Mouse (Mus musculus) frontal cortex, postnatal 25 days (tissue): Measurements from ENCODE around the gene Fto.

Experiments
- DNase-seq, 2 experiments: peaks; one replicate each; pipeline ENCODE4 v3.0.0; 2022; ENCODE audit warnings: low spot score in 2 of 2

The Fto gene

GRCm38 (mm10) chr8:91524056-91524864, 210.9 kb downstream of the Fto start:
- DNase-seq, result no peak

DNA sequence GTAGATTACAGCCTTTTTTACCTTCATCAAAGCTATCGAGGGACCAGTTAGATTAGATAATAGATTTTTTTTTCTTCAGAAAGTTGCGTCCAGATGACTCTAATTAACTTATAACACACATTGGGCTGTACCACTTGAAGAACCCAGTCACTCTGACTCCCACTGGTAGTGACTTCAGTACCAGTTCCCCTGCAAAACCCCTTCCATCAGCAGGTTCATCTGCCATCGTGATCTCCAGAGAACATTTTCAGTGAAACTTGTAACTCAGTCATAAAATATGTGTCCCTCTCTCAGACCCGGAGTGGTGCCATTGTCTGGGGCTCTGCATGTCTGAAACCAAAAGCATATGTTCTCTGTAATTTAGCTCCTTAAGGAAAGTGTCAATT, 211.5 kb downstream of the Fto start:
- DNase-seq, result no peak

DNA sequence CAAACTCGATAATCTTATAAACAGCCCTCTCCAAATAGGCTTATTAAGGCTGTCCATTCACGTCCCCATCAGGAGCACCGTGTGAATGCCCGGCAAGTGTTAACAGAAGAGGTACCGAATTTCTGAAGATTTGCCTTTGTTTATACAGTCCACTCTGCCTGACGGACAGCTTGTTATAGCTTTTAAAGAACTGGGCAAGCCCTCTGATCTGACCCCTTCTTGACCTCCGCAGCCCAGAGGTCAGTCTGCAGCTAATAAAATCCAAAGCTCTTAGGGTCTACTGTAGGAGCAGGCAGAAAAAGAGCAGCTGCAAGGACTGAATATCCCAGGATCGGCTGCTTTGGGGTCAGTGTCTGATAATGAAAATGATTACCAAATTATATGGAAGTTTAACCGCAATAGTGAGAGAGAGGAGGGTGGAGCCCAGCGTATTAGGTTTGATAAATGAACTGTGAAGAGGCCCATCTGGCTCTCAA, 212.1 kb downstream of the Fto start:
- no peak for DNase-seq

DNA sequence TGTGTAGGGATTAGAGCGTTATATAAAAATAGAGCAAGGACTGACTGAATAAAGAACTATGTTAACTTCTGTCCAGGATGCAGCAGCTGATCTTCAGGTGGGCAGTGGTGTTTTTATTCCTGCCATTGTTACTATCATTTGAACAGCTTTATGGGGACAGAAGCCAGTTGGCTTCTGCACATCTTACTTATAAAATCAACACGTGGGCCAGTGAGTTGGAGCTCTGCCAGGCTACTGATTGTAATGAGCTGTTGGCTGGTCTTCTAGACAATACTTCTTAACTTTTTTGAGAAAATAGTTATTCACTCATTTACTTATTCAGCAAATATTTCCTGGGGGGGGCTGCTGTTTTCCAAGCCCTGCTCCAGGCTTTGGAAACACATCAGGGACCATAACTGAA, 215.6 kb downstream of the Fto start:
- no peak for DNase-seq

DNA sequence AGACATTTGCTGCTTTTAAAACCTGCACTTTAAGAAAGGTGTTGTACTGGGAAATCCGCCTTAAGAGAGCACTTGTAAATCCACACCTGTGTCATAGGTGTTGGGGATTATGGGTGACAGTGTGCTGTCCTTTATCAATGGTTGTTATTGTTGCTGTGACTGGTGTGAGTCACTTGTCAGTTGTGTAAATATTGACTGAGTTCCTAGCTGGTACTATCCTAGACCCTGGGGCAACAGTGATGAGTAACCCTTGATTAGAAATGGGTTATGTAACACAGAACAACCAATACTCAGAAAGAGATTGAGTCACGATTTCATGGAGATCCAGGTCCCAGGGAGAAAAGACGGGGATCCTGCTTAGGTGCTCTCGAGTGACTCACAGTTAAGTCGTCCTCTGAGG, 216.4 kb downstream of the Fto start:
- no peak for DNase-seq

GRCm38 (mm10) chr8:91530656-91531055, 217.3 kb downstream of the Fto start:
- no peak for DNase-seq

GRCm38 (mm10) chr8:91531971-91532370, 218.6 kb downstream of the Fto start:
- peak; percentile 60 to 70 for DNase-seq

DNA sequence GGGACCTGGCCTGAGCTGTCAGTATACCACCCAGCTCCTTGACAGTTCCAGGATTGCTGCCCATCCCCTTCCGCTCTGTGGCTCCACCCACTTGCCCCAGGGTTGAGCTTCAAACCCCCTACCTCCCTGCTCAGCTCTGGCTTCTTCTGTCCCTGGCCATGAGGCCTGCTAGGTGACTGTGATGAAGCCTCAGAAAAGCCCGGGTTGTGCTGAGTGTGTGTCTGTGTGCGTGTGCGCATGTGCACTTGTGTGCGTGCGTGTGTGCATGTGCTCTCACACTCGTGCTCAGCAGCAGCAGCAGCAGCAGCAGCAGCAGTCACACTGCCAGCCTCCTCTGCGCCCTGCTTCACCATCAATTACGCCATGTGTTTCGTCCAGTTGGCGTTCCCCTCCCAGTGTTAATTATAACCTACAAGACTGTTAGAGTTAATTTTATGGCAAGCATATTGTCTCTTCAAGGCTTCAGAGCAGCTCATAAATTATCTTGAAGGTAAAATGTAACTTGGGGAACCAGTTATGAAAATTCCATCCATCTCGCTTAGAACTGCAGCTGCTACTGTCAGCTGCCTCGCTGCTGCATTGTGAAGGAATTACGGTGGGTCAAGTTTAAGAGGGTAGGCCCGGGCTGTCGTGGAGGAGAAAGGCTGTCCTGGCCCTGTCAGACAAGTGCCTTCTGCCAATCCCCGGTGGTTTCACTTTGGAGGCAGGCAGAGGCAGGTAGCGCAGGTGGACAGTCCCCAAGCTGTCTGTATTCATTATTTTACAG, 219.5 kb downstream of the Fto start:
- DNase-seq, result no peak

GRCm38 (mm10) chr8:91534752-91535151, 221.4 kb downstream of the Fto start:
- DNase-seq, result no peak

- no peak for DNase-seq
These were observed 224.8 kb downstream of the Fto start for GRCm38 (mm10) chr8:91538109-91538508.

GRCm38 (mm10) chr8:91538892-91539291, 225.6 kb downstream of the Fto start:
- no peak for DNase-seq

DNA sequence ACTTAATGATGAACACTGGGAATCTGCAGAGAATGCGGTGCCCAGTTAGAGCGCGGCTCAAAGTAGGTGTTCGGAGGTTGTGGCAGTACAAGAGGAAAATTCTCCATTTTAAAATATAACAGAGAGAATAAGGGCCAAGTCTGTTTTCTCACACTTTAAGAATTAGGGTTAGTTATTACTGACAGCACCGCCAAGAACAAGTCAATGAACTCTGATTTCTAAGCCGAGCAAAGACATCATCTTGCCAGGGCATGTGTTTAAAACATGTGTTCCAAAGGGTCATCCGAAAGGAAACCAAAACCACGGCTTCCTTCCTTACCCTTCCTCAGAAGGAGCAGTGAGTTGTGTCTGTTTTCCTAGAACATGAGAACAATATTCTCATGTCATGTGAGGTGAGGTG, 226.3 kb downstream of the Fto start:
- DNase-seq, result no peak

DNA sequence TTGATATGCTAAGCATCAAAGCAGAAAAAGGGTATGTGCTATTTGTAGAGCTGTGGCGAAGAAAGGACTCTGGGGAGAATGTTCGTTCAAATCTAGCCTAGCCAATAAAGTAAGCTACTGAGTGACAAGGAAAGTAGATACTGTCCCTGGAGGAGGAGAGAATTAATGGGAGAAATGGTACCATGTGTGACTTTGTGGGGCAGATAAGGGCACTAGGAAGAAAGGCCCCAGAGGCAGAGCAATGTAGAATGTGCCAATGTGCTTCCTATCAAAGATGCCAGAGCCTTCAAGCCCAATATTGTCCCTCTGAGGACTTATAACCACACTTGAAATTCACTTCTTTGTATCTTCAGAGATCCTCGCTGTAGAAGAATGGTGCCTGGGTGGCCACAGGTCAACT, 227.9 kb downstream of the Fto start:
- no peak for DNase-seq

- DNase-seq, result no peak
These were observed 232.2 kb downstream of the Fto start for GRCm38 (mm10) chr8:91545561-91545960.

- DNase-seq, result no peak
These were observed 233.3 kb downstream of the Fto start for GRCm38 (mm10) chr8:91546599-91546998.

- no peak for DNase-seq
These were observed 236.8 kb downstream of the Fto start for GRCm38 (mm10) chr8:91550131-91550530.

GRCm38 (mm10) chr8:91551166-91551765, 237.9 kb downstream of the Fto start:
- DNase-seq, result no peak

GRCm38 (mm10) chr8:91551775-91552538, 238.6 kb downstream of the Fto start:
- no peak for DNase-seq

DNA sequence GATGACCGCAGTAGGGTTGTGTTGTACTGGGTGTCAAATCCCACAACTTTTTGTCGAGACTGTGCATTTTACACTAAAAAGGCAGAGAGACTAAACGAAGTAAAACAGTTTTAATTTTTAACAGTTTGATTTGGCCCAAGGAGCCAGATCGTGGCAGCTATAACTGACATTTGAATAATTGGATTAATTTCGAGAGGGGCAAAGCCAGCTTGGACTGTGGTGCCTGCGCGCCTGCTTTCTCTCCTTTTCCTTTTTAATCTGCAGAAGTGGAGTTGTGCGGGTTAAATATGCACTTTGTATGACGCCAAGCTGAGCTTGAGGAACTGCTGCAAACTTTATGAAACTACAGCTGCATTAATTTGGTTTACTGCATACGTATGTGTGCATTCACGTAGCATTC, 239.3 kb downstream of the Fto start:
- DNase-seq, result no peak

DNA sequence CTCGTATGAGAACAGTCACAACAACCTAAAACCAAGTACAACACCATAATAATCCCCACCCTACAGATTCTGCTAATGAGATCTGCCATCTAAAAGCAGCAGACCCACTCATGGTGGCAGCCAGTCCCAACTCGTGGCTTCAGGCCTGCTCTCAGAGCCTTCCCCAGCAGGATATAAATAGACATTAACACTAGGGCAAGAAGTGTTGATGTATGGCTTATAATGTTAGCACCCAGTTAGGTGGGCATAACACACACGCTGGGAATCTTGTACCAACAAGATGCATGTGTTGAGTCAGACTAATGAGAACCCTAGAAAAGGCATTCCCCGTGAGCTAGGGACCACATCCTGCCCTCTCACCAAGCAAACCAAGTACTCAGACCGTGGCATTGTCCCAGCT, 240.1 kb downstream of the Fto start:
- DNase-seq, result no peak

DNA sequence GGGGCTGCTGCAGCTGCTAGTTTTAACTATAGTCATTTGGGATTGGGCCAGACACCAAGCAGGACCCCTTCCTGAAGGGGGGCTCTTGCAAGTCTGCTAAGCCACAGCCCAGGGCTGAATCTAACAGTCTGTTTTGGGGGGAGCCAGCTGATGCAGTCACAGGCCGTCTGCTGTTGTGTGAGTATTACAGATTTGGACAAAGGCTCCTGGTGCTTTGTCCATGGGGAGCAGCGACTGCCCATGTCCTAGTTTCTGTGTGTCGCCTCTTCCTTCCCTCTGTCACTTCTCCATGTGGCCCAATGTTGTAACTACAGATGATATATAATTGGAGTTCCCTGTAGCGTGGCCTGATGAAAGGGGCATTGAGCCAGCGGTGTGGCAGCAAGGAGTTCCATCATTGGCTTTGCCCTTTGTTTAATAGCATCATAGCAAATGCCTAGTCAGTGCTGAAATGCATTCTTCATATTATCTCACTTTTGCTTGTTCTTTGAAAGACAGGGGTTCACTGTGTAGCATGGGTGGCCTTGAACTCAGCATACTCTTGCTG, 243.8 kb downstream of the Fto start:
- DNase-seq, result no peak

DNA sequence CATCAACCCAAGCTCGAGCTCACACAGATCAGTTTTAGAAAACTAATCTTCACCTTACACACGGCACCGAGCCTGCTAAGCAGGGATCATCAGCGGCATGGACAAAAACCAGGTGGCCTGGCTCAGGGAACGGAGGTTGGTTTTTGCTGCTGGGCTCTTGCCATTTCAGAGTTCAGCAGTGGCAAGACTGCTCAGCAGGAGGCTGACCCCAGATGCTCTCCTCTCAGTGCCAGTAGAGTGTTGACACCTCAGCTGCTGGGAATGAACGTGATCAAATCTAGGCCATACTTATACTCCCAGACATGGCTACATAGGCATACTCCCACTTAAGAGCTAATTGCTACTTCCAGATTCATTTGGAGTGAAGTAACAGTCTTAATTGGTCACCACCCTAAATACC, 245.1 kb downstream of the Fto start:
- DNase-seq, result no peak
